ENCODE assay signal across 8 mouse cellular contexts in the genomic region with DNA sequence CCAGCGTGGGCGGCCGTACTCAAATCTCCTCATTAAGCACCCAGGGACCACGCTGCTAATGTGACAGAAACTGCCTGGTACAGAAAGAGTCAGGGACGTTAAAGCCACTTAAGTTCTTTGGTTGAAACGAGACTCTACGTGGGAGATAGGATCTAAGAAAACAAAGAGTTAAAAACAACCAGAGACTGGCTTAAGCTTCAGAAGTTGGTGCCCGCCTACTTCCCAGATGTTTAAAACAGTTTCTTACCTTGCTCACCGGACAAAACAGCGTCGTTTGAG. TPM values are rescaled to one million over a fixed set of nuclear protein-coding genes. Genes with fewer than 3 reads are reported as not detected.
A peak's percentile ranks its signal among the peaks of the same experiment; 100 is the strongest.
DNase-seq lines count a peak whose midpoint lies in the region; ATAC-seq and TF ChIP-seq lines count a peak whose summit lies in the region.

No protein-coding gene starts in this region.

- WGBS in heart, embryonic 10.5 days: 6% methylated on average over 11 of the region's 11 CpGs
- WGBS in forebrain, embryonic 14.5 days: 22% methylated on average over 11 of the region's 11 CpGs
- under 1% methylated on average over 11 of the region's 11 CpGs for WGBS in liver, embryonic 14.5 days (ENCODE audit: insufficient replicate concordance)

- no peaks in the 10 kb centered on the region for H3K27me3 ChIP-seq in heart, embryonic 10.5 days (ENCODE audit: insufficient read depth, poor library complexity, severe bottlenecking)
- no peaks in the 10 kb centered on the region for H3K27me3 ChIP-seq in forebrain, embryonic 14.5 days (replicated peaks; ENCODE audit: control insufficient read depth, insufficient read depth, low read length)
- H3K27me3 ChIP-seq in liver, embryonic 14.5 days (ENCODE audit: control insufficient read depth, insufficient read depth, low read length): no peaks in the 10 kb centered on the region

- intact Hi-C loops in heart, postnatal 14 days (cut with DNase I): no loop called here
- intact Hi-C loops in left cerebral cortex, postnatal 36 days (cut with DNase I): no loop called here

- TF ChIP-seq EP300 in liver, embryonic 14.5 days (IDR thresholded peaks at IDR 0.05; ENCODE audit: low read depth): no peak

- no peak for DNase-seq in heart, embryonic 10.5 days (ENCODE audit: low spot score)
- DNase-seq in heart, postnatal 14 days: no peak
- peak; percentile 46 for DNase-seq in A20 (ENCODE audit: low read depth, low spot score)
- DNase-seq in forebrain, embryonic 14.5 days (ENCODE audit: low spot score): no peak
- no peak for DNase-seq in liver, embryonic 14.5 days (ENCODE audit: low read depth in 3 of 3, low spot score in 3 of 3)
- no peak for DNase-seq in cerebellum, postnatal 36 days
- DNase-seq in thymus, postnatal 10 days (ENCODE audit: low spot score in 2 of 2): no peak
- no peak for DNase-seq in left cerebral cortex, postnatal 36 days (ENCODE audit: low spot score in 2 of 2)

- no peaks in the 10 kb centered on the region for H3K36me3 ChIP-seq in heart, embryonic 10.5 days
- no peaks in the 10 kb centered on the region for H3K36me3 ChIP-seq in forebrain, embryonic 14.5 days (ENCODE audit: control insufficient read depth, insufficient read depth, low read length)
- peaks cover 13% of the 10 kb centered on the region for H3K36me3 ChIP-seq in liver, embryonic 14.5 days (replicated peaks; ENCODE audit: control insufficient read depth, insufficient read depth, low read depth)

- no peaks in the 10 kb centered on the region for H3K9me3 ChIP-seq in heart, embryonic 10.5 days
- H3K9me3 ChIP-seq in forebrain, embryonic 14.5 days (replicated peaks; ENCODE audit: control insufficient read depth, low read length): no peaks in the 10 kb centered on the region
- H3K9me3 ChIP-seq in liver, embryonic 14.5 days (ENCODE audit: control insufficient read depth, low read length): no peaks in the 10 kb centered on the region

- H3K4me3 ChIP-seq in heart, embryonic 10.5 days: peak overlapping the region; percentile 60
- H3K4me3 ChIP-seq in forebrain, embryonic 14.5 days (ENCODE audit: low read depth, low read length): no peak overlapping the region
- peak overlapping the region; percentile 83 to 91 for H3K4me3 ChIP-seq in liver, embryonic 14.5 days (ENCODE audit: insufficient read depth in 1 of 2, low read depth in 2 of 2, low read length in 2 of 2)

- peaks cover 41% of the 10 kb centered on the region for H3K4me1 ChIP-seq in heart, embryonic 10.5 days
- H3K4me1 ChIP-seq in forebrain, embryonic 14.5 days (ENCODE audit: control insufficient read depth, insufficient read depth, low read length): no peaks in the 10 kb centered on the region
- H3K4me1 ChIP-seq in liver, embryonic 14.5 days (replicated peaks; ENCODE audit: control insufficient read depth in 2 of 2, insufficient read depth in 2 of 2, low read length in 1 of 2): peaks cover 25 to 41% of the 10 kb centered on the region in 2 experiments

- no peak for TF ChIP-seq CTCF in liver, embryonic 14.5 days (IDR thresholded peaks at IDR 0.05; ENCODE audit: low read depth)

- ATAC-seq in forebrain, embryonic 14.5 days: no peak
- no peak for ATAC-seq in liver, embryonic 14.5 days (ENCODE audit: insufficient read depth)

- H3K27ac ChIP-seq in heart, embryonic 10.5 days: peak overlapping the region; percentile 85
- no peak overlapping the region for H3K27ac ChIP-seq in forebrain, embryonic 14.5 days (ENCODE audit: low read depth, low read length)
- H3K27ac ChIP-seq in liver, embryonic 14.5 days: peak overlapping the region; percentile 99

- H3K9ac ChIP-seq in forebrain, embryonic 14.5 days (ENCODE audit: low read length): no peak overlapping the region
- H3K9ac ChIP-seq in liver, embryonic 14.5 days (replicated peaks): peak overlapping the region; percentile 97

- H3K4me2 ChIP-seq in forebrain, embryonic 14.5 days (ENCODE audit: low read length): peak overlapping the region; percentile 18; the same call in 1 of the 2 replicates
- peak overlapping the region; percentile 88 for H3K4me2 ChIP-seq in liver, embryonic 14.5 days (ENCODE audit: low read depth)

RNA-seq across cellular contexts. Expression of gene Ccrl2, which starts 0.9 kb away (rescaled TPM):
- 2.6 and 3.0 TPM in 2 replicates for polyA plus RNA-seq in heart, embryonic 10.5 days (2016; fragmentation: Nextera tagmentation; extraction: Ambion mirVana)
- total RNA-seq in heart, postnatal 14 days (2021): 10 to 100 TPM in 1 of 2 experiments, 1 to 10 TPM in 1; 9.7 to 10.5 TPM
- 1.3 and 1.4 TPM in 2 replicates for polyA plus RNA-seq in forebrain, embryonic 14.5 days (2014; fragmentation: Nextera tagmentation; extraction: Ambion mirVana)
- polyA plus RNA-seq in liver, embryonic 14.5 days (2012; rRNA removed): 7.2 and 8.8 TPM in 2 replicates
- 14.3 and 16.6 TPM in 2 replicates for polyA plus RNA-seq in liver, embryonic 14.5 days (2014; fragmentation: Nextera tagmentation; extraction: Ambion mirVana)
- under 1 TPM; 0.49 to 0.84 TPM for total RNA-seq in left cerebral cortex, postnatal 36 days (2021)

RNA-seq across cellular contexts. Expression of gene Ltf, which starts 37.4 kb away (rescaled TPM):
- polyA plus RNA-seq in heart, embryonic 10.5 days (2016; fragmentation: Nextera tagmentation; extraction: Ambion mirVana): 0.40 TPM in 1 of 2 replicates, not detected in the other
- total RNA-seq in heart, postnatal 14 days (2021): 1 to 10 TPM; 1.6 to 1.8 TPM
- 0.42 and 0.90 TPM in 2 replicates for polyA plus RNA-seq in forebrain, embryonic 14.5 days (2014; fragmentation: Nextera tagmentation; extraction: Ambion mirVana)
- polyA plus RNA-seq in liver, embryonic 14.5 days (2012; rRNA removed): 4.9 and 7.4 TPM in 2 replicates
- polyA plus RNA-seq in liver, embryonic 14.5 days (2014; fragmentation: Nextera tagmentation; extraction: Ambion mirVana): 24.5 and 29.8 TPM in 2 replicates
- under 1 TPM in 1 of 2 experiments, not detected in 1; 0.94 TPM for total RNA-seq in left cerebral cortex, postnatal 36 days (2021)
